Mouse (Mus musculus) CD4-positive, CD25-positive, alpha-beta regulatory T cell, adult 2 months (primary cell): ENCODE data around the gene Bsg.

Experiments
- DNase-seq: peaks from one replicate; pipeline ENCODE4 v3.0.0-alpha.2; 2012; ENCODE audit warnings: low read depth, low spot score

Gene Bsg

GRCm38 (mm10) chr10:79704065-79704969 lies at the start of gene Bsg:
Bsg (plus strand) TSS chr10:79704491.
- peak; percentile 100 for DNase-seq

GRCm38 (mm10) chr10:79654946-79655395 lies 49.3 kb upstream of the Bsg start:
- DNase-seq: no peak

GRCm38 (mm10) chr10:79658829-79659228 lies 45.5 kb upstream of the Bsg start:
- DNase-seq: peak; percentile 41

GRCm38 (mm10) chr10:79660298-79660697 lies 44.0 kb upstream of the Bsg start:
- peak; percentile 40 for DNase-seq

- DNase-seq: no peak
Observed at GRCm38 (mm10) chr10:79661861-79662260, 42.4 kb upstream of the Bsg start.

- DNase-seq: peak; percentile 86
Observed at GRCm38 (mm10) chr10:79664131-79664665, 40.1 kb upstream of the Bsg start, which contains the start of gene Madcam1. Madcam1 (plus strand) TSS chr10:79664559.

GRCm38 (mm10) chr10:79665051-79665450 lies 39.2 kb upstream of the Bsg start:
- no peak for DNase-seq

GRCm38 (mm10) chr10:79666493-79666892 lies 37.8 kb upstream of the Bsg start:
- DNase-seq: no peak

- no peak for DNase-seq
Observed at GRCm38 (mm10) chr10:79668076-79668475, 36.2 kb upstream of the Bsg start.

GRCm38 (mm10) chr10:79668771-79669575 lies 35.3 kb upstream of the Bsg start, which contains the start of gene Tpgs1:
Tpgs1 (plus strand) TSS chr10:79669369.
- peak; percentile 93 for DNase-seq

- DNase-seq: peak; percentile 76
Observed at GRCm38 (mm10) chr10:79669576-79670057, 34.7 kb upstream of the Bsg start.

GRCm38 (mm10) chr10:79670071-79670888 lies 34.0 kb upstream of the Bsg start:
- no peak for DNase-seq

- DNase-seq: no peak
Observed at GRCm38 (mm10) chr10:79671396-79672087, 32.7 kb upstream of the Bsg start.

- DNase-seq: no peak
Observed at GRCm38 (mm10) chr10:79672088-79672455, 32.2 kb upstream of the Bsg start.

- DNase-seq: no peak
Observed at GRCm38 (mm10) chr10:79673054-79673453, 31.2 kb upstream of the Bsg start.

- DNase-seq: no peak
Observed at GRCm38 (mm10) chr10:79675346-79676035, 28.8 kb upstream of the Bsg start.

- no peak for DNase-seq
Observed at GRCm38 (mm10) chr10:79680606-79681495, 23.4 kb upstream of the Bsg start.

GRCm38 (mm10) chr10:79681591-79682245 lies 22.6 kb upstream of the Bsg start, which contains the start of gene Cdc34:
Cdc34 (plus strand) TSS chr10:79682195.
- DNase-seq: peak; percentile 100
